Mouse (Mus musculus): ENCODE measurements around the gene Znhit6.

The Znhit6 gene

DNA sequence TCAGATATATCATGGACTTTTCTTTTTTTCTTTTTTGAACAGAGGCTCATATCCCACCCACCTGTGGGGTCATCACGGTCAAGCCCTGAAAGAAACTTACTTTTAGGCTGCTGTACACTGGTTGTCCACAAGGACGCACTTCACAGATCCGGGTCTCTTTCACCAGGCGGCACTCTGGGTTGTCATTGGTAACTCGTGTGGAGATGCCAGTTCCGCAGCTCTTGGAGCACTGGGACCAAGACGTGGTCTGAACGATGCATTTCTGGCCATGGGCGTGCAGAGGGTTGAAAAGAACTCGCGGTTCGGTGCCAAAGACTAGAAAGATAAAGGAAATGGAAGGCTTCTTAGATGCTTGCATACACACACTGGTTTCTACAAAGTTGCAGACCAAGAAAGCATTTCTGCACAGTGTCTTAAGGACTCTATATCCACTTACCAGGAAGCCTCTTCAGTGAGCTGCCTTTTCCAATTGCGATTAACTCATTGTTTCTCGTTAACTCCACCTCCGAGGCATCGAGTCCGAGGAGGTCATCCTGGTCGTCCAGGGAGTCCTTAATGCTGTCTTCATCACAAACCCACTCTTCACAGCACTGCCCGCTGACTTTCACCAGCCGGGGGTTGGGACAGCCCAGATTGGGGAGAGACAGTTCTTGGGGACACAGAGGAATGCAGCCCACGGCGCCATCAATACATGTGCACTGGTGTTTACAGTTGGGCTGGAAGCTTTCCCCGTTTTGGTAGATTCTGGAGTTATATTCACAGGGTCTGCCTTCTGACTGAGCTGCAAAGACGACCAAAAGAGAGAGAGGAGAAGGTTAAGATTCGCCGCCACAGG, 72.3 kb downstream of the Znhit6 start:
- no peak for TF ChIP-seq GATA4 (IDR thresholded peaks at IDR 0.05; ENCODE audit: insufficient replicate concordance, low read length)

DNA sequence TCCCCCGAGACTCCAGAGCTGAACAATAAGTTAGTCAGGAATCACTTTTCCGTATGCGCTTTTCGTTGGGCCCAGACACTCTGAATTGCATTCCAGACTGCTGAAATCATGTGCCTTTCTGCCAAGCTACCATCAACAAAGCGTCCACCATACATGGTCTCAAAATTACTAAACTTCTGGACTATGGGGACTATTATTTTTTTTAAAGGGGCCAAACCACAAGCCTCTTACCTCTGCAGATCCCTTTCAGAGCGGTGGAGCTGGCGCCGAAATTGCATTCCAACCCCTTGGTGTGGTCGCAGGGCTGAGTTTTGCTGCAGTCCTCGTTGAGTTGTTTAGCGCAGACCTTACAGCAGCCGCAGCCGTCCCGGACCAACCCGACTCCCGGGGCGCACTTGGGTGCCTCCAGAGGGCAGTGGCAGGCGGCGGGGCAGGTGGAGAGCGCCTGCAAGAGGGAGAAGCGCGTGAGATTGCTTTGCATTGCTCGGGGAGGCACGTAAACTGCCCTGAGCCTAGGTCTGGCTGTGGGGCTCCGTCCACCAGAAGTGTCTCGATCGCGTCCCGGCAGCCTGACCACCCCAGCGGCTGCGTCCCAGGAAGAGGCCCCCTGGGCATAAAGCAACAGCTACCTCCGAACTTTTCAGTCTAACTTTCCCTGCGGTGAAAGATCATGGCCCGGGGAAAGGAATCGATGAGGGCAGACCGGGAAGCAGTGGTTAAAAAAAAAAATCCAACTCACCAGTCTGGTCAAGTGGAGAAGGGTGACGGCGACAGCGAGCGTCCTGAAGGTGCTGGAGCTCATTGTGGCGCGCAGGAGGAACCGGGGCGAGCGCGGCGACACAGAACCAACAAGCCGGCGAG, 73.2 kb downstream of the Znhit6 start:
- no peak for TF ChIP-seq GATA4 (IDR thresholded peaks at IDR 0.05; ENCODE audit: insufficient replicate concordance, low read length)

DNA sequence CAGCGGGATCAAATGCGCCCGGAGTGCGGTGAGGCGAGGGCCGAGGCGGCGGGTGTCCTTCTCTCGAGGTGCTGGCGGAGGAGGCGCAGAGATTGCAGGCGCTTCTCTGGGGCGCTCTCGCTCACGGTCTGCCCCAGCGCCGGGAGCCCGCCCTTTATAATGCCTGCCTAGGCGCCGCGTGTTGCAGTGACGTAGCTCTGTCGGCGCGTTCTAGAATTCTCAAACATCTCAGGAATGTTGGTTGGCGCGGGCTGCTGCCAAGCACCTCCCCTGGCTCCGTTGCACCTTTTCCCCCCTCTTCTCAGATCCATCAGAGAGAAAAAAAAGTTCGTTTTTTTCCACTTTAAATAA, 73.8 kb downstream of the Znhit6 start, which contains the start of gene Ccn1:
Gene Ccn1, minus strand, starts transcription at position 130 of the 351 bp plus-strand sequence.
- TF ChIP-seq GATA4 (IDR thresholded peaks at IDR 0.05; ENCODE audit: insufficient replicate concordance, low read length) = no peak; the same call in 1 of the 2 replicates

DNA sequence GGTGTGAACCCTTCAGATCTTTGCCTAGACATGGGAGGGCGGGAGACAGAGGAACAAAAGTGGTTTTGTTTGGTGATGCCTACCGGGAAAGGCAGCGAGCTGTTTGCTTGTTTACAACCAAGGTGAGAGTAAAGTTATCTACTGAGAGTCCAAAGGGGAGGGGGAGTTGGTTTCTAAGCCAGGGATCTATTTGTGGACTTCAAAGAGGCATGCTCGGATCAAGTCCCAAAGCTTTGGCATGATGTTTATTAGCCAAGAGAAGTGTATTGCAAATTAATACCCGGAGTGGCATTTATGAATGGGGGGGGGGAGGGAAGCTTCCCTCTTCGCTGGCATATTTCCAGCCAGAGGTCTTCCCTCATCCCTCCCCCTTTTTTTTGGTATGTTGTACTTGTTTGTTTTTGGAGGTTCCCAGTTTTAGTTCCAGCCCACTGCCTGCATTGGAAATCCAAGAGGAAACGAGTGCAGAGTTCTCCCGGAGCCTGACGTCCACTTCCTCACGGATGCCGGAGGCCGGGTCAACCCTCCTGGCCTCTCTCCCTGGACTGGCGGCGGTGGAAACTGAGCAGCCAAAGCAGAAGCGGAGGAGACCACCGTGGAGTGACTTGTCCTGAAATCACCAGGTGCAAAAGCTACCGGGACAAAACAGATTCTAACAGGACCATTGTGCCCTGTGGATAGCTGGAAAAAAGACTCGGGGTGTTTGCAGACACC, 74.5 kb downstream of the Znhit6 start:
- no peak for TF ChIP-seq GATA4 (IDR thresholded peaks at IDR 0.05; ENCODE audit: insufficient replicate concordance, low read length)

DNA sequence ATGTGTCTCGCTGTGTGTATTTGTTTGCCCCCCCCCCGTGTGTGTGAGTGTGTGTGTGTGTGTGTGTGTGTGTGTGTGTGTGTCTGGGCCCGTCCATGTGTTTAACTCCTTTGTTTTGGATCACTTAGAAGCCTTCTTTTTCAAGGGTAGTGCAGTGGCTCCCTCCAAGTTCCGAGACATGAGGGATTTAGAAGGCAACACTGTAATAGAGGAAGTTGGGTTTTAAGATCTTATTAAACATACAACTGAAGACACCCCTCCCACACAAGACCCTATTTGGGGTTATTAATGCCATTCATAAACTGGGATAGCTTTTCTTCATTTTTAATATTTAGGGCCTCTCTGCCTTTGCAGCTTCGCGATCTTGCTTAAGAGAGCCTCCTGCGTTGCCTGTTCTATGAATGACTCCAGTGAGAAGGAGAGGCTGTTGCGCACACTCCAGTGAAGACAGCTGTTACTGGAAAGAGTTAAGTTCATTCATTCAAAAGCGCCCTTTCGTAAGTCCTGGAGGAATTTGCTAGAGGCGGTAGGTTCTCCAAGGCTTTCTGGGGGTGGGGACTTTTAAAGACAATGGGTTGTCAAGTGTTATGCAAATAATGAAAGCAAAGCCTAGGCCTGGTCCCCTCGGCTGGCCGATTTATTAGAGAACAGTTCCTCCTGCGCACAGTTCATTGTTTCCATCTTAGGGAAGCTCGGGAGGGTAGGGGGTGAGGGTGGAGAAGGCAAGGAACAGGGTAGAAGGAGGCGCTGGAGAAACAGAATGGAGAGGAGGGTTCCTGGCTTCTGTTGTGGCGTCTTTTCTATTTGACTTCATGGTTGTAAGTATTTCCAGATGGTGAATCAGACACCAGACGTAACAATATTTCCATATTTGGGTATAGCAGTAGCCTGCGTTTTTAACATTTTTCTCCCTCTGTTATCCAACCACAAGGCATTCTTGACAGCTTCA, 75.3 kb downstream of the Znhit6 start:
- TF ChIP-seq GATA4 (IDR thresholded peaks at IDR 0.05; ENCODE audit: insufficient replicate concordance, low read length) = no peak

DNA sequence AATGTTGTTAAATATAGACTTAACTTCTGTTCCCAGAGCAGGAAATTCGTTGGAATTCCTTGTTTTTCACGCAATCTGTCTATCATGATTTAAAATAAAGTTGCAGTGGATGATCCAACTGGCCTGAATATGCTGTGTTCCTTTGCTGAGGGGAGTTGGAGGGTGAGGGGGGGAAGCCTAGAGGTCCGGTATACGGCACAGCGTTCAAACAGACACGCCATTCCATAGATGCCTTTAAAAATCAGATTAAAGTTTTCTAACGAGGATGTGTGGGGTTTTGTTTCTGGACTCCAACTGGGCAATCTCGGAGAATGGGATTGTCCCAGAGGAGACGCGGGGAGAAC, 75.9 kb downstream of the Znhit6 start:
- no peak for TF ChIP-seq GATA4 (IDR thresholded peaks at IDR 0.05; ENCODE audit: insufficient replicate concordance, low read length)

DNA sequence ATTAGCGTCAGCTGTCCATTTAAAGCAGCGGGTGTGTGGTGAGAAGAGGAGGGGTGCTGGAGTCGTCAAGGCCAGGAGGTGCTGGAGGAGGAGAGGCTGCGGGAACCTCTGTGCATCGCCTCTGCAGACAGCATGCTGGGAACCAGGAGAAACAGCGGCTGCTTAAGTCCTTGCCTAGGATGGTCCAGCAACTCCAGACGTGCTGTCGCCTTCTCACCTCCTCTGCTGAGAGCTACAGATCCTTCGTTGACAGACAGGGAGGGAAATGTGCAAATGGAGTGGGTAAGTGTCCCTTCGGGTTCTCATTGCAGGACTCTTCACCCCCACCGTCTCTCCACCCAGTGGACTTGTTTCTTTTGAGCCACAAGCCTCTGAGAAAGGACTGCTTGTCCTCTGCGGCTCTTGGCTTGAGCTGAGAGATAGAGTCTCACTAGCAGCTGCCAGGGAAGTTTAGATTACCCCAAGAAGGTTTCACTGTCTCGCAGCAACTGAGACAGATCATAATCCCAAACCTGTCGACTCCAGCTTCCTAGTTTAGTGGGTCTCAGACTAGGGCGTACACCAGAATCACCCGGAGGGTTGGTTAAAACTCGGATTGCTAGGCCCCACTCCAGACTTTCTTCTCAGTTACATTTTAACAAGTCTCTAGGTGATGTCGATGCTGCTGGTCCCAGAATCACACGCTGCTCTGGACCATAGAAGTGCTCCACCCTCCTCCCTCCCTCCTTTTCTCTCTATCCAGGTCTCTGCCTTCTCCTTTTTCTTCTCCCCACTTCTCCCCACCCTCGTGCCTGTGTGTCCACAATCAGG, 76.5 kb downstream of the Znhit6 start:
- no peak for TF ChIP-seq GATA4 (IDR thresholded peaks at IDR 0.05; ENCODE audit: insufficient replicate concordance, low read length)

DNA sequence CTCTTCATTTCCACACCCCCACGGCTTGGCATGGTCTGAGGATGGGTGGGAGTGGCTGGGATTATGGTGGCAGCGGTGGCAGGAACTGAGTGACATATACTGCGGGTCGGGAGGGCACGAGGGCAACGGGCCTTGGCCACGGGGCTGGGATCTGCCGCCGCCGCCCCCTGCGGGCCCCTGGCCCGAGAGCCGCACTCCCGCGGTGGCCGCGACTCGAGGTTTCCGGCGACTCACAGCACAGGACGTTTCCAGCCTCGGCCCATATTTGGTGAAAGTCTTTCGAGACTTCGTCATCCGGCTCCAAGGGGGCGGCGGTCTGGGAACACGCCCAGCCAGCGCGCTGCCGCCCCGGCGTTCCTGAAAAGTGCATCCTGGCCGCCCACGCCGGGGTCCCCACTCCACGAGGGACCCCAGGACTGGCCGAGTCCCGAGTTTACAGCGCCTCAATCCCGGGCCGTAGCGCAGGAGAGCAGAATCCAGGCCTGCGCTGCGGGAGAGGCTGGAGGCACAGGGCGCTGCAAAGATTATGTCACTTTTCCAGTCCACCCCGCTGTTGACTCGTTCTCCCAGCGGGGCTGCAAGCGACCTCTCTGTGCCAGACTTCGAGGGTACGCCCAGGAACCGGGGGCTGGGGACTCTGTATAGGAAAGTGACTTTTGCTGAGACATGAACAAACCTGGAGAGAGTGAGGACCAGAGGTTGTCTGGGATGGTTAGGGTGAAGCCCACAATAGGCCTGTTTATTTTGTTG, 77.4 kb downstream of the Znhit6 start:
- no peak for TF ChIP-seq GATA4 (IDR thresholded peaks at IDR 0.05; ENCODE audit: insufficient replicate concordance, low read length)

DNA sequence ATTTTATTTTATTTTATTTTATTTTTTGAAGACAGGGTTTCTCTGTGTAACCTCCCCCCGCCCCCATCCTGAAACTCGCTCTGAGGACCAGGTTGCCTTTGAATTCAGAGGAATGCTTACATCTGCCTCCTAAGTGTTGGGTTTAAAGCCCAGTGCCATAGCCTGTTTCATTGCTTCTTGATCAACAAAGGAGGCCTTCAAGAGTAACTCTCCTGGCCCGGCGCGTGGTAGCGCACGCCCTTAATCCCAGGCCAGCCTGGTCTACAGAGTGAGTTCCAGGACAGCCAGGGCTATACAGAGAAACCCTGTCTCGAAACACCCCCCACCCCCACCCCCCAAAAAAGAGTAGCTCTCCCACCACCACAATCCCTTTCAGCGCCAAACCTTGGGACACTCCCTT, 78.0 kb downstream of the Znhit6 start:
- no peak for TF ChIP-seq GATA4 (IDR thresholded peaks at IDR 0.05; ENCODE audit: insufficient replicate concordance, low read length)

All from liver, adult (tissue).